Mouse (Mus musculus) layer of hippocampus, adult 8-10 months (tissue): ENCODE measurements around the gene Sccpdh. TPM values are rescaled to one million over a fixed set of nuclear protein-coding genes. Genes with fewer than 3 reads are reported as not detected.
"Not testable (repeated sequence)": the region's sequence is repeated elsewhere in the genome, so short reads cannot be mapped to it uniquely, and the experiment has no call there.

Experiments used
- DNase-seq, 2 experiments: peaks; one replicate each; pipeline ENCODE4 v3.0.0; 2022; ENCODE audit warnings: low spot score in 2 of 2
- total RNA-seq, 4 experiments: library from RNA; stranded (reverse); gene quantifications; 2 replicates each; pipeline ENCODE4 v1.2.4; 2022

The Sccpdh gene
- total RNA-seq, 4 experiments from 2014 or later, result 55.6 to 62.1 (median 59.4) TPM

DNA sequence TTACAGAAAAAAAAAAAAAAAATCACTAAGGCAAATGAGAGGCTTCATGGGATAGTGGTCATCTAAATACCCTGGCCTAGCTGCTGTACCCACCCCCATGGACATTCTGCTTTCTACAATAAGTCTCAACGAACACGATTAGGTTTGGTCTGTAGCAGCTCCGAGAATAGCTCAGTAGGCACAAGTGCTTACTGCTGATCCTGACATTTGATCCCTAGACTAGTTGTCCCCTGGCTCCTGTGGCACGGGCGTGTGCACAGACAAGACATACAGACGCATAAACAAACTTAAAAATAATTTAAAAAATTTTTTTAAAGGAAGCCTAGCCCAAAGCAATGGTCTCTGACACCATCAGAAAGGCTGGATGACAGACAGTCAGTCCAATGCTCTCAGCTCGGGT is 560 bp upstream of the Sccpdh start:
- no peak for DNase-seq

DNA sequence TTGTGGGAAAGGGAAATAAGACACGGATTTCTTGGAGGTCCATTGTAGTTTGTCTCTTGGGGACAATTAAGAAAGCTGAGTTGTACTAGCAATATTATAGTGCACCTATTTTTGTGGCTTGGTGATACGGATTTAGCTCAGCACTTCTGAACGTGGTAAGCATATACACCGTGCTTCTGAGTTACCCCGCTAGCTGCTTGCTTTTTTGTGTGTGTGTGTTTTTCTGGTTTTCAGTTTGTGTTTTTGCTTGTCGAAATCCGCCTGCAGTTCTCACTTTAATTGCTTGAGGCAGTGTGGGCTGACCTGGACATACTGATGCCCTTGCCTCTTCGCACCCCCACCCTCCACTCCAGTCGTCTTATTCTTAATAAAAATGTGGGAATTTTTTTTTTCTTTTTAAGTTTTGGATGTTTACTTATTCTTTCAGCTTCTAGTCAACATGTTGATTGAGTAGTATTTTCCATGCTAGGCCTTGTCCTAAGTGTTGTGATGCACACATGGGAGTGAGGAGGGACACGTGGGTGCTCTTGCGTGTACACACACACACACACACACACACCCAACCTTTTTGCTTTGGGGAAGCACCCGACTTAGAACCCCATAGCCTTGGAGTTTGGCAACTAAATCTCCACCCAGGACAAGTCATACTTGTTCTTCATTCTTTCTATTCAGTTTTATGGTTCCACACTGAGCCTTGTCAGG is 977 bp downstream of the Sccpdh start:
- DNase-seq, result no peak

DNA sequence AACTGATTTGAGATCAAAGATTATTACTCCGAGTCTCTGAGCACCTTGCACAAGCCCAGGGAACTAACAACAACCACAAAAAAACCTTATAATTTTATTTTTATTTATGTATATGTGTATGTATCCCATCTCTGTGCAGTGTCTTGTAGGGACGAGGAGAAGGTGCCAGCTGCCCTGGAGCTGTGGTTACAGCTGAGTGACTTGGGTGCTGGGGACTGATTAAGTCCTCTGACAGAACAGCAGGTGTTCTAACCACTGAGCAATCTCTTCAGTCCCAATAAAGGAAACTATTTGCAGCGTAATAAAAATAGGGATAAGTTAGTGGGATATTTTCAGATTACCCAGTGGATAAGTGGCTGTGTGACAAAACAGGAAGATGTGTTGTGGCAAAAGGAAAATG is 6.3 kb downstream of the Sccpdh start:
- DNase-seq, result no peak

DNA sequence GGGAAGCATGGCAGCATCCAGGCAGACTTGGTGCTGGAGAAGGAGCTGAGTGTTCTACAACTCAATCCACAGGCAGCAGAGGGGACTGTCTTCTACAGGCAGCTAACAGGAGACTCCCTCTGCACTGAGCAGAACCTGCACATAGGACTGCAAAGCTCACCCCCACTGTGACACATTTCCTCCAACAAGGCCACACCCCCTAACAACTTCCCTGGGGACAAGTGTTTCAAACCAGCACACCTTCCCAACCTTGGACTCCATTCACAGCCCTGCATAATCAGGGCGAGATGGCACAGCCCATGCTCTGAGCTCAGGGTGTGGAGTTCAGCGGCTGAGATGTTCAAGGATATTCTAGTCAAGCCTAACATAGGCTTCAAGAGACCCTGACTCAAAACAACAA is 9.0 kb downstream of the Sccpdh start:
- no peak for DNase-seq

DNA sequence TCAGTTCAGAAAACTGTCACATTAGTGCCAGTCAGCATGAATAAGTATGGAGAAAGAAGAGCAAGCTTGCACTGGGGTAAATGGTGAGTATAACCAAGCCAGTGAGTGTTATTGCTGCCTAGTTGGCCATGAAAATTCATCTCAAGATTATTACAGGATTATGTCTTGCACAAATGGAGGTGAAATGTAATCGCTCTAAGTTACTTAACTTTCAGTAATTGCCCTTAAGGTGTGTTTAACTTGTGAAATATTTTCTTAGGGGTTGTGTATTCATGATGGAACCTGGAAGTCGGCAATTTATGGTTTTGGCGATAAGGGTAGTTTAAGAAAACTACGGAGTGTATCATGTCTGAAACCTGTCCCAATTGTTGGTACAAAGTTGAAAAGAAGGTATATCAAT is 11.3 kb downstream of the Sccpdh start:
- no peak for DNase-seq

DNA sequence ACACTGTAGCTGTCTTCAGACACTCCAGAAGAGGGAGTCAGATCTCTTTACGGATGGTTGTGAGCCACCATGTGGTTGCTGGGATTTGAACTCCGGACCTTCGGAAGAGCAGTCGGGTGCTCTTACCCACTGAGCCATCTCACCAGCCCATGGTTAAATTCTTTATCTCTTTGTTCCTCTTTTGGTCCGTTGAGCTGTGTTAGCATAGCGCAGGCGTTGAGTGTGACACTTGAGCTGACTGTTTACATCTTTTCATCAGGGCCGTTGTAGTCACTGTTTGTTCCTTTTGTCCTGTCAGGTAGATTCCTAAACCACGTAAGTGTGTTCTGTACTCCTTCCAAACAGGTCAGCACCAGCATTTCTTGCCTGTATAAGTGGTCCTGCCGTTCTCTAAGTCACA is 14.7 kb downstream of the Sccpdh start:
- DNase-seq, result not testable (repeated sequence)

DNA sequence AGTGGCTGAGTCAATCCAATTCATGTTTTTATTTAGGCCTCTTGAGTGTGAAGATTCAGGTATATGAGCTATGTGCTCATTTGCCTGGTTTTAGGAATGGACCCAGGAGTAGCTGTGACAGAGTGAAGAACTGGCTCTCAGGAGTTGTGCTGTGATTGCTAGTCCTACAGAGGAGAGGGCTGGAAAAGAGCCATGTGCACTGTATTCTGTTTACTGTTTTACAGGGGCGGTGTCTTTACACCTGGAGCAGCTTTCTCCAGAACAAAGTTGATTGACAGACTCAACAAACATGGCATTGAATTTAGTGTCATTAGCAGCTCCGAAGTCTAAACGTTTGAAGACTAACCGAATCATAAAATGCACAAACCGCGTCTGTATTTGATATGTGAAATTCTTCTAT is 18.3 kb downstream of the Sccpdh start:
- no peak for DNase-seq

DNA sequence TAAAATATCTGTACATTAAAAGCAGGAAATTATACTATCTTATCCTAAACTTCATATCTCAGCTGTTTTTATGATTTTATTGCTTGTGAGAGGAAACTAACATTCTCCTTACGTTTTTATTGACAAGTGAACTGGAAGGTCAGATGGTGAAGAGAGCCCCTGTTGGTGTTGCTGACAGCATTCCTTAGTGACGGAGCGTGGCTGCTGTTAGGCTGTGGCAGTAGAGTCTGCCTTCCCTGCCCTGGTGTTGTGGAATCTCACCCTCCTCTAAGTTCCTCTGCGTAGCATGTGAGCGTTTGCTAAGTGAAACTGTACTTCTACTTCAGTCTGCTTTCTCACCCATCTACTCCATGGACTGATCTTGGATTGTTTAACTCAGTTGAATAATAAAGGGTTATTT is 18.8 kb downstream of the Sccpdh start:
- no peak for DNase-seq

DNA sequence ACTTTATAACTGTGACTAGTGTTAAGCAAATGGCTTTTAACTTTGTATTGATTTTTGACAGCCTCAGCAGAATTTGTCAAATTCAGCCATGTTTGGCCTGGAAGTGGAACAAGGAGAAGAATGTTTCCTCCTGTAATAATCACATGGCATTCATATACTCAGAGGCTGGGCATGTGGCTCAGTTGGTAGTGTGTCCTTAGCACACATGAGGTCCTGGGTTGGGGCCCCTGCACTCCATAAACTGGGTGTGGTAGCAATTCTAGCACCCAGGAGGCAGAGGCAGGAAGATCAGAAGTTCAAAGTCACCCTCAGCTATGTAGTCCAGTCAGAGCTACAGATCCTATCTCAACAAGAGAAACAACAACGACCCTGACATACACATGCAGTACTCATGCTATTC is 19.3 kb downstream of the Sccpdh start:
- DNase-seq, result no peak

DNA sequence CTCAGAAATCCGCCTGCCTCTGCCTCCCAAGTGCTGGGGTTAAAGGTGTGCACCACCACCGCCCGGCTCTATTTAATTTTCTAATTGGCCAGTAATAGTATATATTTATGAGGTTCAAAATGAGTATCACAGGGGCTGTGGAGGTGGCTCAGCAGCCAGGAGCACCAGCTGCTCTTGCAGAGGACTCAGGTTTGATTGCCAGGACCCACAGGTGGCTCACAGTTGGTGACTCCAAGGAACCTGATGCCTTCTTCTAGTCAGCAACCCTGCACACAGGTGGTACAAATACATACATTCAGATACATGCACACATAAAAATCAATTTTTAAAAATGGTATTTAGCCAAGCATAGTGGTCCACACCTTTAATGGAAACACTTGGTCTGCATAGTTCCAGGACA is 20.0 kb downstream of the Sccpdh start:
- DNase-seq, result no peak

DNA sequence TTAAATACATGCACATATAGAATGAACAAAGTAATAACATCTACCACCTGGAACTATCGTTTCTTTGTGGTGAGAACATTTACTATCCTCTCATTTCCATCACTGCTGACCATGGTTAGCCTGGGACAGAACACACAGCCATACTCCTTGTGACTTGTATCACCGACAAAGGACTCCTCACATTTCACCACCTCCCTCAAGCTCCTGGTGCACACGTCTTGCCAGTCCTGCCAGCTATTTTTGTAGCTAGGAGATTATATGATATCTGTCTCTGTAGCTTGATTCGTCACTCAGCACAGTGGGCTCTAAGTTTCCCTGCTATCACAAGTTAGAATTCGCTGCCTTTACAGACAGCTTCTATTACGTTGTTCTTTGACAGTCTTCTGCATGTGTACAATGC is 20.4 kb downstream of the Sccpdh start:
- DNase-seq, result no peak

DNA sequence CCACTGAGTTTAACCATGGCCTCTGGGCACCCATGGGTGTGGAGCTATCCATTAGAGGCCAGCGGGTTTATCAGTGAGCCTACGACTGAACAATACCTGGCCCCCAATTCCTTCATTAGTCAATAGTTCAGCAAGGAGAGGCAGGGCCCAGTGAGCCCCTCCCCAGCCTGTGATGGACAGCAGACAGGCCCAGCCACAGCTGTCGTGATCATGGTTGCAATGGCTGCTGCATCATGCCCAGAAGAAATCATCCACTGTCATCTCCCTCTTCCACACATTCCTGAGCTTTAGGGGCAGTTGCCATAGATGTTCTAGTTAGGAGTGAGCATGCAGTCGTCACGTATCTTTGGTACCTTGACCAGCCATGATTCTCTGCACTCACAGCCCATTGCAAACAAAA is 20.9 kb downstream of the Sccpdh start:
- DNase-seq, result no peak

DNA sequence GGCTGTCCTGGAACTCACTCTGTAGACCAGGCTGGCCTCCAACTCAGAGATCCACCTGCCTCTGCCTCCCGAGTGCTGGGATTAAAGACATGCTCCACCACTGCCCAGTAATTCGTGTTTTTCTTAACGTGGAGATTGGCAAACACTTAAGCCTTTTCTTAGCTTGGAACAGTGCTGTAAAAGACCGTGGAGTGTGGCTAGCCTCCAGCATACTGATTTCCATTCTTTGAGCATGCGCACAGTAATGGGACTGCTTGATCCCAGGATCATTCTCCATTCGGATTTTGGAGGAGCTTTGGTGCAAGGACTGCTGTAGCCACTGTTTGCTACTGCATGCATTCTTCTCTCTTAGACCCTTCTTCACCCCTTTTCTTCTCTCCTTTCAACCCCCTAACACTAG is 21.5 kb downstream of the Sccpdh start:
- no peak for DNase-seq

DNA sequence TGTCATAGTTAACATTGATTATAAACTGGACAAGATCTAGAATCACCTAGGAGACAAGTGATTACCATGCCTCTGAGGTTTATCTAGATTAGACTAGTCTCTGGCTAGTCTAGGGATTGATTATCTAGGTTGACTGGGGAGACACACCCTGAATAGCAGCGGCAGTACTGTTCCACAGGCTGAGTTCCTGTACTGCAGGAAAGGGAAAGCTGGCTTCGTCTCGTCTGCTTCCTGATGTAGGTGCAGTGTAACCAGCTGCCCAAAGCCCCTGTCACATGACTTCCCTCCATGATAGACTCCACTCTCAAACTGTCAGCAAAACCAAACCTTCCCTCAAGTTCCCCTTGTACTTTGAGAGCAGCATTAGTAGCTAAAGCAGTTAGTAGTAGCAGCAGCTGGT is 36.1 kb downstream of the Sccpdh start:
- DNase-seq, result no peak

DNA sequence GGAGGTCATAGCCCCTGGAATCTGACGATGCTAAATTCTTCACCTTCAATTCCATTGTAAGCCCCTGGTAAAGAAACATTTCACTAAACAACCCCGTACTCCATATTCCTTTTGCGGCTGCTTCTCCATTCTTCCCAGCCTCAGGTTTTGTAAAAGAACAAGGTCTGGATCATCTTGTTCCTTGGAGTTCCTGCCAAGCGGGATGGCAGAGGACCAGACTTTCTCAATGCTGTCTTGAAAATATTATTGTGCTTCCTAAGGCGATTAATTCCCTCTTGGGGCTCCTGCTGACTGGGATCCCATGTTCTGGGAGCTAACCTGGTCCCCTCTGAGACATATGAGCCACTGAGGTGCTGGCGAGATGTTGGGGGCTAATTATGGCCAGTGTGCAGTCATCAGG is 37.1 kb downstream of the Sccpdh start:
- peak; percentile 52 to 75 for DNase-seq

DNA sequence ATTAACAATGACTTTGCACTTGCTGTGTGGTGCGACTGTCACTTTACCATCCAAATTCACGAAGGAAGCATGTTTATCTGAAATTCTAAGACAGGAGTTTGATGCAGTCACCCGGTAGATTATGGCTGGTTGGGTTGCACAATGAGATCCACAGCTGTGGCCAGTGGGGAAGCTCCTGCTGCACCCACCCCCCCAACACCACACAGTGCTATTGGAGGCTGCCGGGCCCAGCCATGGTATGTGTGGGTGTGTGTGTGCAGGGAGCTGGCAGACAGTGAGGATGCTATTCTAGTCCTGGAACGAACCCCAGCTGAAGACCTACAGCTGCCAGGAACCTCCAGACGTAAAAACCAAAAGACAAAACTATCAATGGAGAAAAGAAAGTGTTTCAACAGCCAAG is 41.4 kb downstream of the Sccpdh start:
- peak; percentile 77 to 85 for DNase-seq

DNA sequence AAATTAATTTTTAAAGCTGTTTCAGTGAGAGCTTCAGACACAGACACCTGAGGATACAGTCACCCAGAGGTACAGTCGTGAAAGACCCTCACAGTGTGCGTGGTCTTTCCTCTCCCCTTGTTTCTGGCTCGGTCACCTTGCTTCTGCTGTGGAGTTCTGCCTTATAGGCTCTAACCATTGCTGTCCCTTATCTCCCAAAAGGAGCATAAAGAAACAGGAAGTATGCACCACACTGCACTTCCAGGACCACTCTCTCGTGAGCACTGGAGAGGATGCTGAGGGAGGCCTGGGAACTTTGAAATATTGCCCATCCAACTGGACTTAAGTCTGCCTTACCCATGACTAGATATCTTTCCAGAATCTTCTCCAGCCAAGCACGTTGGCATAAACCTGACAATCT is 42.7 kb downstream of the Sccpdh start:
- DNase-seq, result no peak

DNA sequence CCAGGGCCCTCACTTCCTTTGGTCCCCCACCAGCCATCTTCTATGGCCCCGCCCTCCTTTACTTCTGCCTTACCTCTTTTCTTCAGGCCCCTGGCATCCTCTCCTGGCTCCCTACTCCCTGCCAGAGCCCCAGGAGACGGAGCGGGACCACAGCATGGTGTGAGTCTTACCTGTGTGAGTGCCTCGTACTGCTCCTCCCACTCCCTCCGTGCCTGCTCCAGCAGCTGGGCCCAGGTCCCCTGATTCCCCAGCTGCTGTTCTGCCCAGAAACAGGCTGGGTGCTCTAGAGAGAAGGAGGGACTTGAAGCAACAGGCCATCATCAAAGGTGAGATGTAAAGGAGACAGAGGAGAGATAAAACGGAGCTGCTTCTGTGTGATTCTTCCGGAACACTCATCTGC is 44.6 kb downstream of the Sccpdh start:
- DNase-seq, result no peak

DNA sequence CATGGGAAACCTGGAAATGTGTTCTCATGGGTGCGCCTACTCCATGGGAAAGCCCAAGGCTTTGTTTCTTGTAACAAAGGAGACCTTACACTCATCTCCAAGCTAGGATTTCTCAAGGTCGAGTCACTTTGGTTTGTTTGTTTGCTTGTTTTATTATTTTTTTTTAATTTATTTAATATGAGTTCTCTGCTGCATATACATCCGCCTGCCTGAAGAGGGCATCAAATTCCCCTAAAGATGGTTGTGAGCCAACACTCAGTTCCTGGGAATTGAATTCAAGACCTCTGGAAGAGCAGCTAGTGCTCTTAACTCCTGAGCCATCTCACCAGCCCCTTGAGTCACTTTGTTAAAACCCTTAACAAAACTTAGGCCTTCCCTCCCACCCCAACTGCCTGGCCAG is 45.4 kb downstream of the Sccpdh start:
- DNase-seq, result no peak

DNA sequence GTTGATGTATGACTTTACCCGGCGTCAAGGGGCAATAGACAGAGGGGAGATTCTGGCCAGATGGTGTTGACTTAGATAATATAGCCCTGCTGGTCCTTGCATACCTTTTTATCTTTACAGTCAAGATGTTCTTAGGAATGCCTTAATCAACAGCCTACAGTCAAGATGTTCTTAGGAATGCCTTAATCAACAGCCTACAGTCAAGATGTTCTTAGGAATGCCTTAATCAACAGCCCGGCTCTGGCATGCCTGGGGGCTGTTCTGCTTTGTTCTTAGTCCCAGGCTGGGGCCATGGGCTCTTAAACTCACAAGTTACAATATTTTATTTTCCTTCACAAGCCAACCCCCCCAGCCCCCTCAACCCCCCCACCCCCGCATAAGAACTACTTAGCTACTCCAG is 47.3 kb downstream of the Sccpdh start:
- DNase-seq, result not testable (repeated sequence)

DNA sequence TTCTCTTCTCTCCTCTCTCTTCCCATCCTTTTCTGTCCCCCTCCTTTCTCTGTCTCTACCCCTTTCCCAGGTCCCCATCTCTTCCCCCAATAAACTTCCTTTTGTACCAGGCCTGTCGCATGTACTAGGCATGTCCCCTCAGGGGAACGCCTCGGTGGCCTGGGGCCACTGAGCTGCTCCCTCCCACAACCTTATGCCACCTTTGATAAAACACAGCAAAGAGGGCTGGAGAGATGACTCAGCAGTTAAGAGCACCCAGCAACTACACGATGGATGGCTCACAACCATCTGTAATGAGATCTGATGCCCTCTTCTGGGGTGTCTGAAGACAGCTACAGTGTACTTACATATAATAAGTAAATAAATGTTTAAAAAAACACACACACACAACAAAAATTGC is 47.8 kb downstream of the Sccpdh start:
- no peak for DNase-seq

DNA sequence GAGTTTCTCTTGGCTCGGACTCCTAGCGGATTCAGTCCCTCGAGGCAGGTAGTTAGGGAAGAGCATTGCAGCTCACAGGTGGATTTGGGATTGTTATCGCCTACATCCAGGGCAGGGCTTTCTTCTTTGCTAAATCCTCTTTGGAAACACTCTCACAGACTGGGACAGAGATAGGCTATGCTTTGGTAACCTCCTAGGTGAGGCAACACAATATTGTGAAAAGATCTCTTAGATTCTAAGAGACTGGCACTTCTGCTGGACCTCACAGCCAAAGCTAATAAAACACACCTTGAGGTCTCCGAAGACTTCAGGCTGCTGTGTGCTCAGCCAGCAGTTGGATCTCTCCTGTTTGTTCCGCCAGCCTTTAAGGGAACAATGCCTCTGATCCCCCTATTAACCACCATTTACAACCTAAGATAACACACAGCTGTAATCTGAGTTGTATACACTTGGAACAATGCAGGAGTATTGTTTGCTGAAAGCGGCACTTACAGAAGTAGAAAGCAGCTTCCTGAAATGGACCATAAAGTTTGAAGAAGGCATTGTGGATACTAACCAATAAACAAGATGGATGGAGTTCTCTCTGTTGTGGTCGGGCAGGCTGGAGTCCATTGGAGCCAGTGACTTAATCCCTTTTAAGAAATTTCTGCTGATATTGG is 54.9 kb downstream of the Sccpdh start:
- DNase-seq, result no peak

DNA sequence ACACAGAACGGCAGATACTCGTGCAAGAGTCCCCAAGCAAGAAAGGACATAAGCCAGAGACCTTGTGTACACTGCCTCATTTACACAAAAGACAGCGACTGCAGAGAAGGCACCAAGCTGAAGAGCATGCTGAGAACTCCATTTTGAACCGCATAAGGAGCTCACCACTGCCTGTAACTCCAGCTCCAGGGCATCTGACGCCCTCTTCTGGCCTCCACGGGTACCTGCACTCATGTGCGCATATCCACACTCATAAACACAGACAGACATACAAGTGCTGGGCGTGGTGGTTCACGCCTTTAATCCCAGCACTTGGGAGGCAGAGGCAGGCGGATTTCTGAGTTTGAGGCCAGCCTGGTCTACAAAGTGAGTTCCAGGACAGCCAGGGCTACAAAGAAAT is 60.7 kb downstream of the Sccpdh start:
- DNase-seq, result no peak

DNA sequence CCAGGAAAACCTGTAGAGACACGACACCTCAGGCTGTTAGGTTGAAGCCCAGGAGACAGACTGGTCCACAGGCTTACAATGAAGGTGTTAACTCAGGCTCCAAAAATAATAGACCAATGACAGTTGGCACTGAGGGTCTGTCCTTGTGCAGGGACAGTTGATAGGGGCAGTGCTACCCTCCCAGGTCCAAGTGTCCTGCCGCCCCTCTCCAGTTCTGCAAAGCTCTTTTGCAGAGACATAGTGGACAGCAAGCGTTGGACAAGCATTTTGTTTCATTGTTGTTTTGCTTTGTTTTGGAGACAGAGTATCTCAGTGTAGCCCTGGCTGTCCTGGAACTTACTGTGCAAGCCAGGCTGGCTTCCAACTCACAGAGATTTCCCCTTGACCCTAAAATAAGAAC is 63.4 kb downstream of the Sccpdh start:
- DNase-seq, result no peak
